Mouse (Mus musculus): ENCODE data around the gene Atn1.

Atn1 gene

DNA sequence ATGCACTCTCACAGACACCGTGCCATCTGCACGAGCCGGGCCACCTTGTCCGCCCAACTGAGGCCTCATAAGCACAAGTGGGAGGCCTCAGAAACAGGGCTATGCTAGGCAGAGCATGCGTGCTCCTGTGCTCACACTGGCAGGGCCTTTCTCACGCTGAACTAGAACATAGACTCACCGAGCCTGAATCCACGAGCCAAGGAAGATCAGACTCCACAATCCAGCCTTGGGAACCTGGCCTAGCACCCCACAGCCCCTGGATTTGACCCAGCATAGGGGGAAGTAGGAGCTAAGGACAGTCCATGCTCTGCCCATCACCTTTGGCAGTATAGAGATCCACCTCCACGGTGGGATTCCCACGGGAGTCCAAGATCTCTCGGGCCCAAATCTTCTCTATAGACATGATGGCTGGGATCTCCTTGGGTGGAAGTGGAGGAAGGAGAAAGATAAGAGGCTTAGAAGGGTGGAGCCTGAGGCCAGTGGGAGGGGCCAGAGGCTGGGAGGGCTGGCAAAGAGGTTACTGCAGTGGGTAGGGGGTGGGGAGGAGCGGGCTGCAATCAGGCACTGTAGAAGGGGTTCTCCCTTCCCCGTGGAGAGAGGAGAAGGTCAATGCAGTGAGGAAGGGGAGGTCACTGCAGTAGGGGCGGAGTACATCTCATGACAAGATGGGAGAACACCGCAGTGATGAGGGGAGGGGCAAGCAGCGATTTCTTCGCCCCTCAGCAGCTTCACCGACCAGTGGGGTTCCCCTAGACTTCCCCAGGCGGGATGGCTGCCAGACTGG, 11.8 kb upstream of the Atn1 start:
- DNase-seq = peak; percentile 95

DNA sequence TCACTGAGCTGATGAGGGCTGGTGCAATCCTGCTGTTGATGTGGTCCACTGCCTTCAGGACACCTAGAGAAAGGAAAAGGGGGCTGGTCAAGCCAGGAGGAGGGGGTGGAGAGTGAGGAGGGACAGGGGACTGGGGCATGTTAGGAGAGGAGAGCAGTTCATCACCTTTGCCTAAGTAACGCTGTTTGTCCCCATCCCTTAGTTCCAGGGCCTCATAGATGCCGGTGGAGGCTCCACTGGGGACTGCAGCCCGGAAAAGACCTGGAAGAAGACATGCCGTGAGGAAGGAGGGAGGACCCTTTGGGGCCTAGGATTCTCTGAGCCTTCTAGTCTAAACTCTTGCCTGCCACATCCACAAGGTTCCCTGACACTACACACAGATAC, 11.2 kb upstream of the Atn1 start:
- peak; percentile 89 for DNase-seq

DNA sequence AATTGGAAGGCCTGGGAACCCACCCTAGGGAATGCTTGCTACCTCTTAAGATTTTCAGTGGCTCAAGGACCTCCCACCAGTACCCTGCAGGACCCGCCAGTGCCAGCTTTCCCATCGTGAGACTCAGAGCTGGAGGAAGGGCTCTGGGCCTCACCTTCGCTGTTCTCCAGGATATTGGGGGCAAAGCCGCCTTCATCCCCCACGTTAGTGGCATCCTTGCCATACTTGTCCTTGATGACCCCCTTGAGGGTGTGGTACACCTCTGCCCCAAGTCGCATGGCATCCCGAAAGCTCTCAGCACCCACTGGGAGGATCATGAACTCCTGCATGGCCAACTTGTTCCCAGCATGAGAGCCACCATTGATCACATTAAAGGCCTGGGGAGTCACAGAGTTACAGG, 9.6 kb upstream of the Atn1 start:
- DNase-seq = peak; percentile 89

DNA sequence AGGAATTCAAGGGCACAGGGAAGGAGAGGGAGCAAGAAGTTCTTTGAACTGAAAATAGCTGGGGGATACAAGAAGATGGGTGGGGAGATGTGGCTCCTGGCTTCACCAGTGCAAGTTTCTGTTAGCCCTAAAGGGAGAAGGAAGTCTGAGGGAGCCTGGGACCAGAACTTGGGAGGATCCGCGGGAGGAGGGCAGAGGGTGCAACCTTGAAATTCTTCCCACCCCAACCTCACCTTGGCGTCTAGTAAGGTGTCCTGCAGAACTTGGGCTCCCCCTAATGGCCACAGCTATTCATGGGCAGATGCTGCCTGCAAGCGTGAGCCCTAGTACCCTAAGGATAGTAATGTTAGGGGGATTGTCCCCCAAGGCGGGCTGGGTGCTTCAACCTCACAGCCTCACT, 2.9 kb upstream of the Atn1 start:
- peak; percentile 97 for DNase-seq

DNA sequence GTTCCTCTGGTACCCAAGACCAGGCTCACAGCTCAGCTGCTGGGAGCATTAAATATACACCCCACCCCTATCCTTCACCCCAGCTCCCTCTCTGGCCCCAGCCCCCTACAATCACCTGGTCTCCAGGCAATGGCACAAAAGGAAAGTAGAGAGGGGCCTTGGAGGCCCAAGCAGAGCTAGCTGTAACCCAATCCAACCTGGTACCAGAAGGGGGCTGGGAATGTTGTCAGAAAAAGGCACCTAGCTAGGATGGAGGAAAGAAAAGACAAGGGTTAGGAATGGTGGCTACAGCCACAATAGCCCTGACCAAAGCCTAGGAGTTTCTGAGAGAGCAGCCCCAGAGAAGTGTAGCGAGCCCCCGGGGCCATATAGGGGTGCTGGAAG, 2.5 kb upstream of the Atn1 start:
- DNase-seq = peak; percentile 93

DNA sequence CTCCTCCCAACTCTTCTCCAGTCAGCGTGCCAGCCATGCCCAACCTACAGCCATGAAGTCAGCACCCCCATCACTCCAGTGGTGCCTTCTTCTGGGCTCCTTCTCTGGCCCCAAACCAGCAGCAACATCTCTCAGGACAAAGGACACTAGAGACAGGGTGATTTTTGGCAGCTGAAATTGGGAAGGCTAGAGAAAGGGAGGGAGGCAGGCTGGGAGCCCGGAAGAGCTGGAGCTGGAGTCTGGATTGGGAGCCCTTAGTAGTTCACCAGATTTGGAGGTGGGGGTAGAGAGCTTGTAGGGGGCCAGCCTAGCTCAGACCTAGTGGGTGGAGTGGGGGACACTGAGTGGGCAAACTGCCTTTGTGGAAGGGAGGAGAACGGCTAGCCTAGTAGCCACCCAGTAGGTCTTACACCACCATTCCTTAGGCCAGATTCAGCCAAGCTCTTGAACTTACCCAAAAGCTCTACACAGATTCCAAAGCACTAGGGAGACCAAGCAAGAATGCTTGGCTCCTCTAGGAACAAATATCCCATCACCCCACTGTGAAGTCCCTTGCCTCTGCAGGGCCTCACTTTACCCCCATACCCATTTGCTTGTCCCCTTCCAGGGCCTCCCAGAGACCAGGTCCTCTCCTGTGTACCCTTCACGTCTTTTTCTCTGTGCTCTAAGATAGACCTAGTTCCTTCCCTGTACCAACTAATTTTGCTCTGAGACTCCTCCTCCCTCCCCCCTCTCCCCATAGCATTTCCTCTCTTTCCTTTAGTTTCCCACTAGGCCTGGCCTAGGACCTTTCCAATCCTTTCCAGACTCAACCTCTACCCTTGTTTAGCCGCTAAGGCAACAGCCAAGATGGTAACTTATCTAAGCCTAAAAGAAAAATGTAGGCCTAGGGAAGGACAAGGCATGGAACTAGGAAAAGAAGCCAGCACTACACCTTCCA, 1.9 kb upstream of the Atn1 start:
- peak; percentile 98 for DNase-seq

DNA sequence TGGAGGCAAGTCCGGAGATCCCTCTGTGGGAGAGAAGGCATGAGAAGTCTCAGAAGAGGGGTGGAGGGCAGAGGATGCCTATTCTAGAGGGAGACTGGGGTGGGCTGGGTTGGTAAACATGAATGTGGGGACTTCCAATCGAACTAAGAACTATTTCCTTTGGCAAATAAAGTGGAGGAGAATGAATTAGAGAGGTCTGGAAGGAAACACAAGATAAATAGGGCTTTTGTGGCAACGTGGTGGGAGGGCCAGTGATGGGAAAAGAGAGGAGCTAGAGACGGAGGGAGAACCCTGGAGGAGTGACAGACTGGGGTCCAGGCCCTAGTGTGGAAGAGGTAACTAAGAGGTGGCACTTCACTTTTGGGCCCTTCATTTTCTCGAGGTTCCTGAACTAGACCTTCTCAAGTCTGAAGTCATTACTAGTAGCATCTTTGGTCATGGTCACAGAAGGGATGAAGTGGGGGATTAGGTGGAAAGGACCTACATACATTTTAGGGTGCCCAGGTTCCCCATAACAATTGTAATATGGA, 1.1 kb upstream of the Atn1 start:
- DNase-seq = peak; percentile 91

DNA sequence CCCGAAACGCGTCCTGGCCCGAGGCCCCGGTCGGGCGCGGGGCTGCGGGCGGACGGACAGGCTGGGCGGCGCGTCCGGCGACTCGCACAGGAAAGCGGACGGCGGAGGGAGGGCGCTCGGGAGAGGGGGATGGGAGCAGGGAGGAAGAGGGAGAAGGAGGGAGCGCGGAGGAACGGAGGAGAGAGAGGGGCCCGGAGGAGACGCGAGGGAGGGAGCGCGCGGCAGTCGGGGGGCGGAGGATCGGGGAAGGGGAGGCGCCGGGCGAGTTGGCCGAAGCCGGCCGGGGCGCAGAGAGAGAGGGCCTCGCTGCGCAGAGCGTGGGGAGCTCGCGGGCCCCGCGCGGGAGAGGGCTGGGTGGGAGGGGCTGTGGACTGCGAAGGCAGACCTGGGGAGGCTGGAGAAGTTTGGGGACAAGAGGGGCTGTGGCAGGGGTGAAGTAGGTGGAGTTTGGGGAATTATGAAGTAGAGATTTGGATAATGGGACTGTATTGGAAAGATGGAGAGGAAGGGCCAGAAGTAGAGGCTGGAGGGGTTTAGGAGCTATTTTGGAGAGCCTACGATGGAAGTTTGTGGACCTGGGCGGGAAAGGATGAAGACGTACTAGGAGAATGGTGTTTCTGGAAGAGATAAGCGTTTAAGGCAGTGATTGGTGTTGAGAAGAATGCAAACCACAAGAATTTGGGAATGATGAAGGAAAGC, 477 bp upstream of the Atn1 start:
- peak; percentile 99 for DNase-seq

DNA sequence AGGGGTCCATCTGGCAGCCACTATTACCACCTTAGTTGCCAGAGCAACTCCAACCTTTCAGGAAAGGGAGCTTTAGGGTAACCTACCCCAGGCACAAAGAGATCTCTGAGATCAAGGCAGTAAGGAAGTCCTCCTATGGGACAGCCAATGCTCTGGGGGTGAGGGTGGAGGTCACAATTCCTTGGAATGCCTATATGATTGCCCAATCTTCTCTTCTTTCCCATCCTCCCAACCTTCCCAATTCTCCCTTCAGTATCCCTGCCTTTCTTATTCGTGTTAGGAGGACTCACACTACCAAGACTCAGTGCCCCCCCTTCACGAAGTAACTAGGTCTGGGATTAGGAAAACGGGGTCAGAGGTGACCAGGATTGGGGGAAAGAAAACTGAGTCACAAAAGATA, 1.0 kb downstream of the Atn1 start:
- peak; percentile 92 for DNase-seq

DNA sequence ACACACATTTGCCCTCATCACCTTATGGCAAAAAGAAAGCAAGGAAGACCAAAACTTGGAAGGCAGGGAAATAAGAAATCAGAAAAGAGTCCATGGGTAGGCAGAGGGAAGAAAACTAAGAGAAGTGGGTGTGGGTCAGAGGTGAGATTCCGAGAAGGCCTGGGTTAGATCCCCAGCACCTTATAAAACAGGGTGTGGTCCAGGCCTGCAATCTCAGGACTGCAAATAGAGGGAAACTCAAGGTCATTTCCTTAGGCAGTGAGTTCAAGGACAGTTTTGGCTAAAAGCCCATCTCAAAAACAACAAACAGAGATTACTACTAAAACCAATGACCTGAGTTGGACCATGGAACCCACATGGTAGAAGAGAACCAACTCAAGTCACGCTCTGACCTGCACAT, 2.5 kb downstream of the Atn1 start:
- no peak for DNase-seq

DNA sequence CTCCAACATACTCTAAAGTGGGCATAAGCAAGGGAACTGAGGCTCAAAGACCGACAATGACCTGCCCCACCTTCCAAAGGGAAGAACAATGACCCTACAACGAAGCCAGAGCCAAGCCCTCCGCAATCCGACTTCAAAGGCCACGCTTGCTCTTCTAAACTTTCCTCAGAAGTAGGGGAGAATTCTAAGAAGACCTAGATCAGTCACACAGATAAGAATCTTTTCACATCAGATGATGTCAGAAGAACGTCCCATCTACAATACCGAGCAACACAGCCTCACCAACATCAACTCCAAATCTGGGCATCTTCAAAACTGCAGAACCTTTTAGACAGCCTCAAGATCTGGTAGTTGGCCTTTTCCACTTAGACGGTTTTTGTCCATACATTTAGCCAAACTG, 5.9 kb downstream of the Atn1 start:
- no peak for DNase-seq

DNA sequence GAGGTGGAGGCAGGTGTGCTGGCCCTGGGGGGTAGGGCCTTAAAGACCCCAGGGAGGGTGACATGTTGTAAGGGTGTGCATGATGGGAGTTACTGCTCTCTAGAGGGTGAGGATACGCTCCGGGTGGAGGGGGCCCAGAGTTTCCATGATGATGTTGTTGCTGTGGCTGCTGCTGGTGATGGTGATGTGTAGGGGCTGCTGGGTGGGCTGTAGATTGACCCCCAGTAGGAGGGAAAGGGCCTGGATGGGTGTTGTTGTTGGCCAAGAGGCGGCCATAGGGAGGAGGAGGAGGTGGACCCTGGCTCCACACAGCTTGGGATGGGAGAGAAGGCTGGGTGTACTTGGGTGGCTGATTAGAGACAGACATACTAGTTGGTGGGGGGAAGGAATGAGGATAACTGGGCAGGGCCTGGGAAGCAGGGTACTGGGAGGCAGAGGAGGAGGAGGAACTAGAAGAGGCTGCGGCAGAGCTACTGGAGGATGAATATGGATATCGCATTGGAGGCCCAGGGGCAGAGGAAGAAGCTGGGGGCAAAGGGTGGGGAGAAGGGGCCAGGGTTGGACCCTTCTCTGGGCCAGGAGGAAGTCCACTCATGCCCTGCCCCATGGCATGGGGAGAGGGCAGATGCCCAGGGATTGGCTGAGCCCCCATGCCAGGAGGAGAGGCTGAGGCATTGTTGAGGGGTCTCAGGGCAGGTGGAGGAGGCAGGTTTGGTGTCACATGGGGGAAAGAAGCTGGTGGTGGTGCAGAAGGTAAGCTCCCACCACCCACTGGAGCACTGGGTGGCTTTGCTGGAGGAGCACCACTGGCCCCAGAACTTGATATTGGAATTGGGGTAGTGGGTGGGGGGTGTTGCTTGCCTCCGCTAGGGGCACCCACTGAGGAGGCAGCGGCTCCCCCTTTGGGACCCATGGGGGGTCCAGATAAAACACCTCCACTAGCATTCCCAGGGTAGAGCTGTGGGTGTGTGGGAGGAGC, 9.4 kb downstream of the Atn1 start:
- DNase-seq = peak; percentile 95

DNA sequence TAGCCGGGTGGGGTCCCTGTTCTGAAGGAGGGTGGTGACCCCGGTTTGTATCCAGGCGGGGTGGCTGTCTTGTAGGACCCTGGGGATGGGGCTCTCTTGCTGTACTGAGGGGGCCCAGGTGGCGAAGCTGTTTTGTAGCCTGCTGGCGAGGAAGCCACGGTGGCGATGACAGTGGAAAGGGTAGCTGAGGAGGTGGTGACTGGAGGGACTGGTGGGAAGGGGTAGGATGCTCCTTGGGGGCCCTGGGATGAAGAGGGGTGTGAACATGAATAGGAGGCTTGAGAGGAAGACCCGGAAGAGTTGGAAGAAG, 10.1 kb downstream of the Atn1 start:
- no peak for DNase-seq

DNA sequence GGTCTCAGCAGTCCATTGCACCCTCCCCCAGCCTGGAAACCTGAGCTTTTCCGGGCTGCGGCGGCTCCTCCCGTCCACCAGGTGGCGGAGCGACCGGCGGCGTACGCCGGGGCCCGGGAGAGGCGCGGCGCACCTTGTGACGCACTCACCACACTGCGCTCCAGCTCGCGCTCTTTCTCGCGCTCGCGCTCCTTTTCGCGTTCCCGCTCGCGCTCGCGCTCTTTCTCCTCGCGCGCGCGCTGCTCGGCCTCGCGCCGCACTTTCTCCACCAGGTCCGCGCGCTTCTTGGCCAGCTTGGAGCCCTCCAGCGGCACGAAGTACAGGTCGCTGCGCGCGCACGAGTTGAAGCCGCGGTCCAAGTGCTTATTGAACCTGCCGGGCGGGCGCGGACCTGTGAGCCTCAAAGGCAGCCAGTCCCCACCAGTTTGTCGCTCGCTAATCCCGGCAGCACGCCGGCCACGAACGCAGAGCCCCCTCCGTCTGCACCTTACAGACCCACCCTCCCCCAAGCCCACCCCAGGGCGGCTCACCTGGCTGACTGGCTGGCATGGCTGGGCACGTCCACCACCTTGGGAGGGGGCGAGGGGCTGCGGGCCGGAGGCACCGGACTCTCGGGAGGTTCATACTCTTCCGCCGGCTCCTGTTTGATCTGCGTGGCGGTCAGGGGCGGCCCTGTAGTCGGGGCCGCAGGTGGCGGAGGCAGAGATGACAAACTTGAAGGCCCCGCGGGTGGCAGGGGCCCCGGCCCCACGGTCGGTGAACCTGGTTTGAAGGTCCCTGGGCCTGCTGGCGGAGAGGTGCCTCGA, 10.6 kb downstream of the Atn1 start:
- DNase-seq = peak; percentile 99

DNA sequence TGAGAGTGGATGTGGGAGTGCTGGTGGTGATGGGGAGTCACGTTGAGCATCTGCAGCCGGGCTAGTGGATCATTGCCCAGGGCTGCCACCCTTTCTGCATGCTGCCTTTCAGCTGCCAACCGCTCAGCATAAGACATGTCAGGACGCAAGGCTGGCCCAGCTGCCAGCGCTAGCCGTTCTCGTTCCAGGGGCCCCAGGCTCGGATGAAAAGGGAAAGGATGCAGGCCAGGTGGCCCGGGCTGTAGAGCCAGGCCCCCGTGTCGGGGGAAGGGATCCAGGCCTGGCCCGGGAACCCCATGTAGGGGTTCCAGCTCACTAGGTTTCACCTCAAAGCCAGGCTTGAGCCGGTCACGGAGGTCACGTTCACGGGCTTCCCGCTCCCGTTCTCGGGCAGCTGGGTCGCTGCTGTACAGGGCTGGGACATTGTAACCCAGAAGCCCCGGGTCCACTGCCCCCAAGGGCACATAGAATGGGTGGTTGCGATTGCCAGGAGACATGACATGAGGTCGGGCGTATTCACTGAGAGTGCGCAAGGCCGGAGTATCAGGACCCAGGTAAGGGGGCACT, 11.5 kb downstream of the Atn1 start:
- DNase-seq = no peak

DNA sequence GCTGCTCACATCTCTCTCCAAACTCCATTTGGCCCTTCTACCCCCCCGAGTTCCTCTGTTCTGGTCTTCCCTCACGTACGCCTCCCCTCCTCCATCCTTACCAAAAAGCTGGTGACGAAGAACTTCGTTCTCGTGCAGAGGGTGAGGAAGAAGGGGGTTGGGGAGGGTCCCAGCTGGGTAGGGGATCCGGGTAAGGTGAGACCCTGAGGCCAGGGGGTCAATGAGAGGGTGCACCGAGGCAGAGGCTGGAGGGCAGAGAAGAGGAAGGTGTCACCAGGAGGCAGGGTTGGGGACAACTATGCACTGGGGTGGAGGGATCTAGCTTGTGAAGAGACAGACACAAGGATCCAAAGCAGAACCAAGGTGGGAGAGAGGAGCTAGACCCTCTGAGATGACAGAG, 12.7 kb downstream of the Atn1 start:
- DNase-seq = peak; percentile 94

DNA sequence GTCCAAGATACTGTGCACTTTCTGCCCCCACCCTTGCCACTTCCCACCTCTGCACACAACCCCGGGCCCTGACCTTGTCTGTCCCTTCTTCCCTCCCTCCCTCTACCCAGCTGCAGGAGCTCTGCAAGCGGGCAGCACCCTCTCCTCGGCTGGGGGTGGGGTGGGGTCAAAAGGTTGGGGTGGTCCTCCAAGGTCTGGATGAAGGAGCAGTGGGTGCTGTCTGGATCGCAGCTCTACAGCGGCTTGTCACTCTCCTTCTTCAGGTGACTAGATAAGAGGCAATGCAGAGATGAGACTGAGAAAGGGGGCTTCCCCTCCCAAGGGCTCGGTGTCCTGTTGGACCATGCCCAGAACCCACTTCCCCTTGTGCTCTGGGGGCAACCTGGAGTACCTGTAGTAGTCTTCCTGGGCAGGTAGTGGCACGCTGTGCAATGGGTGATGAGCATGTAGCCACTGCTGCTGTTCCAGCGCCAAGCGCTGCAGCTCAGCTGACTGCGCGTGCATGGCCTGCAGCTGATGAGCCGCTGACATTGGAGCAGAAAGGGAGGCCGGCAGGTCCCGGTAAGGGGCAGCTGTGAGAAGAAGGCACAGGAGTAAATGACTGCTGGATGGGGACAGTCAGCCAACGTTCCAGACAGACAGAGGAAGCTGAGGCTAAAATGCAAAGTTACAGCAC, 13.3 kb downstream of the Atn1 start:
- peak; percentile 94 for DNase-seq

DNA sequence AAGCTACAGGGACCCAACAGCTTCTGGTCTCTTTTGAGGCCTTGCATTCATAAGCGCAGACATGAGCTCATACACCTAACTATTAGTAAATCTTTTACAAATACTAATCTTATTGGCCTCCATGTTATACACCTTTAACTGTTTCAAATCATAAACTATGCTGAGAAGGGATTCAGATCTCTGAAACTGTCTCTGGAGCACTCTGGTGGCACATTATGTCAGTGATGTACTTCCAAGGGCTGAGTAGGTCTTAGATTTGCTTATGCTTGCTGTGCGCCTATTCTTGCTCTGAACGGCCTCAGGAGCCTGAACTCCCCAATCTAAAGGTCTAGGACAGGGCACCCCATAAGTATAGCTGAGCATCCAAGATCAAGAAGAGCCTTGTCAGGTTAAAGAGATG, 14.5 kb downstream of the Atn1 start:
- no peak for DNase-seq

DNA sequence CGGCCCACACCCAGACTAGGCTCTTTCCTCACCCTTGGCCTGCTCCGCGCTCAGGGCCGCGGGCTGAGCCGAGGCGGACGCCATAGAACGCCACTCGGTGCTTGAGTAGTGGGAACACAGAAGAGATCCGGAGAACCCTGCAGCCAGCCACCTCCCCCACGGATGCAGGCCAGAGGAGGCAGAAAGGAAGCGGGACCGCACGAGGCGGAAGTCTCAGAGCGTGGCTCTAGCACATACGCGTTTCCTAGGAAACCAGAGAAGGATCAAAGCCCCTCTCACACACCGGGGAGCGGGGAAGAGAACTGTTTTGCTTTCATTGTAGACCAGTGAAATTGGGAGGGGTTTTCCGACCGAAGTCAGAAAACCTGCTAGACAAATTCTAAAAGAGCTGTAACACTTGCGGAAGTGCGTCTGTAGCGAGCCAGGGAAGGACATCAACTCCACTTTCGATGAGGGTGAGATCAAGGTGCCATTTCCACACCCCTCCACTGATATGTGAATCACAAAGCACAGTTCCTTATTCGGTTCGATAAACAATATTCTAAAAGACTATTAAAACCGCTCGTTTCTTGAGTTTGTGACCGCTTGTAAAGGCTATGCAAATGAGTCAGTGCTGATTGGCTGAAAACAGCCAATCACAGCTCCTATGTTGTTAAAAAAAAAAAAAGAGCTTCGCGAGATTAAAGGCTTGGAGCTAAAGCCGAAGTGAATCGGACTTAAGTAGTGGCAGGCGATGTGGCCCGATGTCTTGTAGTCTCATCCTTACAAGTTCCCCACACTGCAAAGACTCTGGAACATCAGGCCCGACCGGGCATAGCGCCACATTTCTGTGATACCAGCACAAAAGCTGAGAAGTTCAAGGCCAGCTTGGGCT, 15.2 kb downstream of the Atn1 start, which contains the start of gene Grcc10:
Gene Grcc10 (minus strand): TSS at position 487 of the 874 bp plus-strand sequence.
- DNase-seq = peak; percentile 99

Measured in heart, adult 11 months (tissue).